Mouse (Mus musculus): ENCODE data around the gene Ubr7. TPM values are rescaled to one million over a fixed set of nuclear protein-coding genes. Genes with fewer than 3 reads are reported as not detected.
A peak's percentile ranks its signal among the peaks of the same experiment; 100 is the strongest.

The Ubr7 gene
- polyA plus RNA-seq, 1 experiment from 2014 or later: 38.7 TPM

DNA sequence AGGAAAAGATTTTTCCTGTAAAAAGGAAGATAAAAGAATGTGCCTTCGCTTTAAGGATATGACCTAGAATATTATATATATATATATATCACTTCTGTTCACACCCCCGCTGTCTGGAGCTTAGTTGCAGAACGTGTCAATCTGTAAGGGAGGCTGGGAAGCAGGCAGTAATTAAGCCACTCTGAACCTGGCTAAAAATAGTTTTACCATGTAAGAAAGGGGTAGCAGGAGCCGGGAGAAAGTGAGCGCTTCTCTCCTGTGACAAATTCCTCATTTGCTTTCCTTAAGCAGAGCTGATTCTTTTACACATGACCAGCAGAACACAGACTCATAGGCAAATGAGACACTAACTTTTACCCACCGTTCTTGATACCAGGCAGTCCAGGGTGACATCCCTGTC, 33.9 kb upstream of the Ubr7 start:
- Histone ChIP-seq H3K9ac (no peak overlapping the region), H3K4me3 (replicated peaks) (no peak overlapping the region), H3K4me2 (replicated peaks) (no peak overlapping the region), H3K9me3 (replicated peaks) (no peaks in the 10 kb centered on the region), H3K27me3 (no peaks in the 10 kb centered on the region), H3K36me3 (no peaks in the 10 kb centered on the region), H3K4me1 (peaks cover 9% of the 10 kb centered on the region; the same call in 1 of the 2 replicates), H3K27ac (replicated peaks) (no peak overlapping the region)
- 58% methylated on average over 6 of the region's 6 CpGs for WGBS
- no peak for ATAC-seq (ENCODE audit: insufficient number of reproducible peaks, low FRiP score, low TSS enrichment, low read depth)

DNA sequence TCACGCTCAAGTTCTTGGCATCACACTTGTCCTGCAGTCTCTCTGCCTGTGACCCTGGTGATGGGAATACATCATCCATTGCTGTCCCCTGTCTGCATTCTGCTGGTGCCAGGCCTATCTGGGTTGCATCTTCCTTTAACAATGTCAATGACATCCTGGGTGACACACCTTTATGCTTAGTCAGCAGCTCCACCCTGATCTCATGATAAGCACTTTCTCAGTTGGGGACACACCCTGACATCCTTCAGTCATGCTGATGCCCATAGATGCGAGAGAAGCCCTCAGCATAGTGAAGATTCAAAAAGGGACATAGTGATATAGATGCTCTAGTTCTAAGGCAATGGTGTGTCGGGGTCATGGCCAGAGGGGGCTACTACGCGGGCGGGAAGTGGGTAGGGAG, 32.6 kb upstream of the Ubr7 start:
- no peak overlapping the region for H3K9ac ChIP-seq
- no peaks in the 10 kb centered on the region for H3K27me3 ChIP-seq
- no peaks in the 10 kb centered on the region for H3K9me3 ChIP-seq (replicated peaks)
- H3K4me1 ChIP-seq: peaks cover 14% of the 10 kb centered on the region
- WGBS: 88% methylated on average over 6 of the region's 6 CpGs
- ATAC-seq (ENCODE audit: insufficient number of reproducible peaks, low FRiP score, low TSS enrichment, low read depth): no peak
- no peak overlapping the region for H3K27ac ChIP-seq (replicated peaks)
- H3K4me2 ChIP-seq (replicated peaks): no peak overlapping the region
- no peak overlapping the region for H3K4me3 ChIP-seq (replicated peaks)
- H3K36me3 ChIP-seq: no peaks in the 10 kb centered on the region

- 46% methylated on average over 7 of the region's 7 CpGs for WGBS
- ATAC-seq (ENCODE audit: insufficient number of reproducible peaks, low FRiP score, low TSS enrichment, low read depth): no peak
- H3K4me2 ChIP-seq (replicated peaks): no peak overlapping the region
- peaks cover 20% of the 10 kb centered on the region for H3K4me1 ChIP-seq
- H3K27ac ChIP-seq (replicated peaks): no peak overlapping the region
- H3K4me3 ChIP-seq (replicated peaks): no peak overlapping the region
- no peak overlapping the region for H3K9ac ChIP-seq
- no peaks in the 10 kb centered on the region for H3K36me3 ChIP-seq
- no peaks in the 10 kb centered on the region for H3K9me3 ChIP-seq (replicated peaks)
- no peaks in the 10 kb centered on the region for H3K27me3 ChIP-seq
Measured at GRCm38 (mm10) chr12:102725761-102726175, 32.0 kb upstream of the Ubr7 start.

DNA sequence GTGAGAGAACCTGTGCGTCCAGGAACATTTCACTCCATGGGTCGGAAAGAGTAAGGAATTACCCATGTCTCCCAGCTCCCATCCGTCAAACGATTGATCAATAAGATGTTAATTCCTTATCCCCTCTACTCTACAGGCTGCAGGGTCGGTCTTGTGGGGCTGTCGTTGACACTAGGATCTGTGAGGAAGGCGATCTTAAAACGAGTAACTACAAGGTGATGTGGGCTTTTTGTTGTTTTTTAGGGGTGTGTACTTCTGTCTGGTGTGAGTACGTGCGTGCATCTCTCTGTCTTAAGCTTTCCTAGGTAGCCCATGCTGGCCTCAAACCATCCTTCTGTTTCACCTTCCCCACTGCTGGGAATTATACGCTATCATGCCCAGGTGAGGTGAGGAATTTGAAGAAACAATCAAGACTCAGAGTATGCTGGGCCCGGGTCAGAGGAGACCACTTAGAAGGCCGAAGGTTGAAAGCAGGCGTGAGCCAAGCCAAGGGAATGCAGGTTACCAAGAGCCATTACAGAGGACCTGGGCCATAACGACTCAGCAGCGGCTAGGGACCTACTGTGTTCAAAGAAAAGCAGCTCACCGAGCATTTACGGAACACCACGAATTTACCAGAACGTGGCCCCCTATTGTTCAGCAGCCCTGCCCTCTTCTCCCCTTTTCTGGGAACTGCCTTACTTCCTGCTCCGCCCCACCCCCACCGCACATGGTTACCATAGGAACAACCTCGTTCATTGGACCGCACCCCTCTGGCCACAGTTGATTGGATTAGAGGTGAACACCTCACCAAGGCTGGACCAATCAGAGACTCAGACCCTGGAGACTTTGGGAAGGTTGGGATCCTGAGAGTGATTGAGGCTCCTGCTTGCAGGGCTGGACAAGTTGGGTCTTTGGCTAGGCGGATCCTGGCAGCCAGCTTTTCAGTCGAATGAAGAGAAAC, 27.6 kb upstream of the Ubr7 start:
- peak; percentile 90 for ATAC-seq (ENCODE audit: insufficient number of reproducible peaks, low FRiP score, low TSS enrichment, low read depth)
- no peak overlapping the region for H3K9ac ChIP-seq

DNA sequence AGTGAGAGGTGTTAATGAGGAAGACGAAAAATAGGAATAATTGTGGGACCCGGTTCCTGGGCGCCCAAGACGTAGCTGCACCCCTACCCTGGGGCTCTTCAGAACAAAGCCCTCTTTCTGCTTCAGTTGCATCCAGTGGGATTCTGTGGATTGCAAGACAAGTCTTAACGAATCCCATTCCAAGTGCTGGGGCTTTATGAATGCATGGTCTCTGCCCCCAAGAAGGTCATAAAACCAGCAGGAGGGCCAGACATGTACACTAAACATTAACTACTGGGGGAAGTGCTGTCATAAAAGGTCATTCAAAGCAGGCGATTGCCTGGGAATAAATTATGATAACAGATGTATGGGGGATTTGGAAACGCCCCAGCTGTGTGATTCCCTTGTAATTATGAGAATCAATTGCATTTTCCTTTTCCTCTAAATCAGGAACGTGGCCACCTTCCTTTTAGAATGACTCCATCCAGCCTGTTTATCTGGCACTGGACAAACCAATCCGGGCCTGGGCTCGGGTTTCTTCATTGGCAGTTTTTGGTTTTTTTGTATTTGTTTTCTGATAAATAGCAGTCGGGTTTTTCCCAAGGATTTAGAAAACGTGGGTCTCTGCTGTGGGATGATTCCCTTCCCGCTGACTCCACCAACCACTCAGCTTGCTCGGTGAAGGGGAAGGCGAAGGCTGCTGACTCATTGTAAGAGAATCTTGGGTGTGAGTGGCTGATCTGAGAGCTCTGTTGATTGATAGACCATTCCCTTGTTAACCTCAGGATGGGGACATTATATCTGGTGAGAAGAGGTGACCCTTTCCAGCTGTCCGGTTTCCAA, 26.8 kb upstream of the Ubr7 start:
- Histone ChIP-seq H3K36me3 (no peaks in the 10 kb centered on the region), H3K4me1 (peaks cover 16% of the 10 kb centered on the region), H3K27me3 (no peaks in the 10 kb centered on the region), H3K9ac (no peak overlapping the region), H3K9me3 (replicated peaks) (no peaks in the 10 kb centered on the region), H3K4me3 (replicated peaks) (peak overlapping the region; percentile 22), H3K4me2 (replicated peaks) (peak overlapping the region; percentile 42), H3K27ac (replicated peaks) (peak overlapping the region; percentile 88)
- 28% methylated on average over 16 of the region's 16 CpGs for WGBS
- ATAC-seq (ENCODE audit: insufficient number of reproducible peaks, low FRiP score, low TSS enrichment, low read depth): no peak

More for the DNA sequence above, 27.6 kb upstream of the Ubr7 start:
- Histone ChIP-seq H3K4me3 (replicated peaks) (peak overlapping the region; percentile 22), H3K9me3 (replicated peaks) (no peaks in the 10 kb centered on the region), H3K4me1 (peaks cover 21% of the 10 kb centered on the region), H3K36me3 (no peaks in the 10 kb centered on the region), H3K27me3 (no peaks in the 10 kb centered on the region), H3K4me2 (replicated peaks) (peak overlapping the region; percentile 42), H3K27ac (replicated peaks) (peak overlapping the region; percentile 88)
- 34% methylated on average over 26 of the region's 26 CpGs for WGBS

DNA sequence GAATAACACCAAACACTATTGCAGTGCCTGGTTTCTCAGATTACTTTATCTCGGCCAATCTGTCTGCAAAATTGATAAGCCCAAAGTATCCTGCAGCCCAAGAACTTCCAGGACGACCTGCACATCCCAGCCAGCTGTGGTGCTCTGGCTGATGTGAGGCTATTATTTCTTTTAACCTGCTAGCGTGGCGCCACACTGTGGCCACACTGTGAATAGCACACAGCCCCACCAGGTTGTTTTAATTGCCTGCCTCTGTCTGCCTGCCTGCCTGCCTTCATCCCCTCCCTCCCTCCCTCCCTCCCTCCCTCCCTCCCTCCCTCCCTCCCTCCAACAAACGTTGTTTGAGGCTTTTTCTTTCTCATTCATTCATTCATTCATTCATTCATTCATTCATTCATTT, 24.4 kb upstream of the Ubr7 start:
- Histone ChIP-seq H3K9ac (no peak overlapping the region), H3K4me2 (replicated peaks) (no peak overlapping the region), H3K27ac (replicated peaks) (no peak overlapping the region), H3K36me3 (no peaks in the 10 kb centered on the region), H3K4me3 (replicated peaks) (no peak overlapping the region), H3K27me3 (no peaks in the 10 kb centered on the region), H3K4me1 (peaks cover 16% of the 10 kb centered on the region), H3K9me3 (replicated peaks) (no peaks in the 10 kb centered on the region)
- ATAC-seq (ENCODE audit: insufficient number of reproducible peaks, low FRiP score, low TSS enrichment, low read depth): no peak
- WGBS: 13% methylated on average over 5 of the region's 5 CpGs

DNA sequence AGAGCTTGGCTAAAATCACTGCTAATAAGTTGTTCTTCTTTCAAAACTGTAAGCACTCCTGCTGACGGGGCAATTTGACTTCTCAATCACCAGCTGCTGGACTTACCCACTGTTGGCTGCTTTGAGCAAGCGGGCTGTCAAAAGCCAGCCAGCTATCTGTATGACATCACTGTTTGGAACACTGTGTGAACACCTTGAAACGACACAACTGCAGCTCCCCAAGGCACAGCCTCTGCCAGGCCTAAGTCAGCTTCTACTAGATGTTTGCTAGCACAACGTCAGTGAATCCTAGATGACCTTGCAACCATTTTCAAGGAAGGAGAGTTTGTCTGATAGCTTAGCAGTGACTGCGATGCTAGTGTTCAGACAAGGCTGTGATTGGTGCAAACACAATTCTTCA, 18.7 kb upstream of the Ubr7 start:
- Histone ChIP-seq H3K36me3 (0 out of 2 replicates have a peak, but pooled peaks cover 4% of the 10 kb centered on the region), H3K27me3 (no peaks in the 10 kb centered on the region), H3K4me1 (peaks cover 12% of the 10 kb centered on the region), H3K27ac (replicated peaks) (no peak overlapping the region), H3K4me2 (replicated peaks) (no peak overlapping the region), H3K9me3 (replicated peaks) (no peaks in the 10 kb centered on the region), H3K4me3 (replicated peaks) (no peak overlapping the region), H3K9ac (no peak overlapping the region)
- no peak for ATAC-seq (ENCODE audit: insufficient number of reproducible peaks, low FRiP score, low TSS enrichment, low read depth)
- WGBS: 81% methylated on average over 5 of the region's 5 CpGs

DNA sequence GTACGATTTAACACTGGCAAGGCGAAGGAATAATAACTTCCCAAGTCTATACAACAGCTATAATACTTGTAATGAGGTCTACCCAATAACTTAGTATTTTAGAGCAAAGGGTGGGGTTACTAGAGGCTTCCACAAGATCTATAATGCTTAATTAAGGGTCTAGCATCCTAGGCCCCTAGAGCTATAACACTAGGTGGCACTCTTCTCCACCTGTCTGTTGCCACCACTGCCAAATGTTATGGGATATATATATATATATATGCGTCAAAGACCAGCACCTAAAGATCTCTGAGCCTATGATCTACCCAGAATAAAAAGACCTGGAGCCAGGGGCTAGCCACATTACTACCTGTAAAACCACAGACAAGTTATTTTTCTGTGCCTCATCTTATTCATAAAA, 17.5 kb upstream of the Ubr7 start:
- no peak for ATAC-seq (ENCODE audit: insufficient number of reproducible peaks, low FRiP score, low TSS enrichment, low read depth)
- WGBS: 62% methylated on average over 3 of the region's 3 CpGs
- Histone ChIP-seq H3K9me3 (replicated peaks) (no peaks in the 10 kb centered on the region), H3K4me1 (peaks cover 20% of the 10 kb centered on the region), H3K4me2 (replicated peaks) (no peak overlapping the region), H3K4me3 (replicated peaks) (no peak overlapping the region), H3K9ac (no peak overlapping the region), H3K27ac (replicated peaks) (no peak overlapping the region), H3K36me3 (0 out of 2 replicates have a peak, but pooled peaks cover 4% of the 10 kb centered on the region), H3K27me3 (no peaks in the 10 kb centered on the region)

- H3K9ac ChIP-seq: no peak overlapping the region
- 0 out of 2 replicates have a peak, but pooled peaks cover 4% of the 10 kb centered on the region for H3K36me3 ChIP-seq
- no peaks in the 10 kb centered on the region for H3K27me3 ChIP-seq
- no peak overlapping the region for H3K4me3 ChIP-seq (replicated peaks)
- 86% methylated on average over 7 of the region's 7 CpGs for WGBS
- no peak for ATAC-seq (ENCODE audit: insufficient number of reproducible peaks, low FRiP score, low TSS enrichment, low read depth)
- no peak overlapping the region for H3K27ac ChIP-seq (replicated peaks)
- no peaks in the 10 kb centered on the region for H3K9me3 ChIP-seq (replicated peaks)
- peaks cover 20% of the 10 kb centered on the region for H3K4me1 ChIP-seq
- H3K4me2 ChIP-seq (replicated peaks): no peak overlapping the region
Measured at GRCm38 (mm10) chr12:102742056-102742455, 15.7 kb upstream of the Ubr7 start.

GRCm38 (mm10) chr12:102743036-102743588, 14.7 kb upstream of the Ubr7 start:
- peak overlapping the region; percentile 81 for H3K9ac ChIP-seq
- H3K4me3 ChIP-seq (replicated peaks): peak overlapping the region; percentile 86
- H3K27ac ChIP-seq (replicated peaks): peak overlapping the region; percentile 90
- peaks cover 20% of the 10 kb centered on the region for H3K4me1 ChIP-seq
- peak overlapping the region; percentile 64 for H3K4me2 ChIP-seq (replicated peaks)
- 0 out of 2 replicates have a peak, but pooled peaks cover 7% of the 10 kb centered on the region for H3K36me3 ChIP-seq
- peak; percentile 27; the same call in 1 of the 2 replicates for ATAC-seq (ENCODE audit: insufficient number of reproducible peaks, low FRiP score, low TSS enrichment, low read depth)
- no peaks in the 10 kb centered on the region for H3K9me3 ChIP-seq (replicated peaks)
- under 1% methylated on average over 33 of the region's 33 CpGs for WGBS
- no peaks in the 10 kb centered on the region for H3K27me3 ChIP-seq

Data from embryonic facial prominence, embryonic 15.5 days (tissue).